Mouse (Mus musculus) neural tube, embryonic 10.5 days (tissue): ENCODE measurements at regions not wholly inside any gene's neighbourhood (a gene's known extent, or its start where the extent isn't known, plus 50 kb on each side); places are given as distances from the start of the nearest gene placed in this dataset.
"Not testable (repeated sequence)": the region's sequence is repeated elsewhere in the genome, so short reads cannot be mapped to it uniquely, and the experiment has no call there.

Experiments used
- DNase-seq: peaks from one replicate; pipeline ENCODE4 v3.0.0-alpha.2; 2017; ENCODE audit warnings: low spot score; ENCODE audit errors: extremely low spot score

DNA sequence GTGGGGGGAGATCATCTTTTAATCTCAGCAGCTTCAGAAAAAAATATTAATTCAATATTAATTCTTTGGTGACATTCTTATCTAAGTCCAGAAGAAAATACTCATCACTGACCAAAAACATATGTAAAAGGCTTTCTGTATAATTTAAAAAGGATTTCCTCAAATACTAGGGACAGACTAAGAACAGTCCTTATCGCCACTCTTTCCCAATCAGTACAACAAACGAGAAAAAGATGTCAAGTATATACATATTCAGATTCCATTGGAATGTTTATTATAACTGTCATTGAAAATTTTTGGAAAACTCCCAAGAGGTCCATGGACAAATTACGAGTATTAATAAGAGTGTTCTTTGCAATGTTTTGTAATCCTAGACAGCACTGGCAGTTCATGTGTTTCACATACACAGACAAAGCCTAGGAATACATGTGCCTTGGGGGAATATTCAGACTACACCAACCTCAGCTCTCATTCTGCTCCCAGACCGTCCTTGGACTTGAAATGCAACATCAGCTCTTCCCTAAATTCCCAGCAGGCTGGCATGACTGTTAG lies 270.4 kb upstream of the Dcbld2 start:
- no peak for DNase-seq

GRCm38 (mm10) chr16:58146479-58146878 lies 261.8 kb upstream of the Dcbld2 start:
- DNase-seq, result no peak

DNA sequence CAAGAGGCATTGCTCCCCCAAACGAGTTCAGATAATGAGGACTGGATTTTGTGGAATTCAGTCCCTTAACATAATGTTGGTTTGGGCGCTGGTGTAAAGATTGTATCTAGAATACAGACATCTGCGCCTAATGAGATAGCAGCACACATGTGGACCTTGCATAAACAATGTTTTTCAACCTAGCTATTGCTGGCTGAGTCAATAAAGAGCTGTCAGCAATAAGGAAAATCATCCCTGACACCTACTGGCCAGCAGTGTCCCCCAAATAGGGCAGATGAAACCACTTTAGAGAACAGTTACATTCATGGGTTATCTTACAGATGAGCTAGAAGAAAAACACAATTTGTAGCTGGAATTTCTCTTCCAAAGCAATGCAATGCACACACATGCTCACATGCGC lies 252.7 kb upstream of the Dcbld2 start:
- no peak for DNase-seq

DNA sequence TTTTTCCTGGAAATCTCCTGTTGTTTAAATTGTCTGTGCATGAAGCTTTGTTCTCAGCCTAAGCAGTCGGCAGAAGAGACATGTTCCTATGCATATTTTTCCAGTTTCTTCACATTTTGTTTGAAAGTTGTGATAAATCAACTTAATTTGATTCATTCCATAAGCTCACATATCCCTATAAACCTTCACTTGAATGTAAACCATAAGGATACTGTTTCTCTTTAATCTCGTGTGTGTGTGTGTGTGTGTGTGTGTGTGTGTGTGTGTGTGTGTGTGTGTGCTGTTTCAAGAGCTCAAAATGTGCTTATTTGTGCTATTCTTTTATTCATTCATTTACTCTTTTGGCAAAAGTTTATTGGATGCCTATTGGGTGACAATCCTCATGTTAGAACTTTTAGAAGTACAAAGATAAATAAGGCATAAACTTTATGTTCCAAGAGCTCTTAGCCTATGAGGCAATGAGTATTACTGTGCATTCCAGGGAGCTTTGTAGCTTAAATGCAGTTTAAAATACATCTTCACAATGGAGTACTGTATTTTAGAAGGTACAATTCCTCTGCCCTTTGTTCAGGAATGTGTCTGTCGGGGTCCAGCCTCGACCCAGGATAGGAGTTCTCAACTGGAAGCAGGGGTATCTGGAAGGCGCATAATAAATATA lies 229.4 kb upstream of the Dcbld2 start:
- no peak for DNase-seq

GRCm38 (mm10) chr16:58179981-58180380 lies 228.3 kb upstream of the Dcbld2 start:
- not testable (repeated sequence) for DNase-seq

DNA sequence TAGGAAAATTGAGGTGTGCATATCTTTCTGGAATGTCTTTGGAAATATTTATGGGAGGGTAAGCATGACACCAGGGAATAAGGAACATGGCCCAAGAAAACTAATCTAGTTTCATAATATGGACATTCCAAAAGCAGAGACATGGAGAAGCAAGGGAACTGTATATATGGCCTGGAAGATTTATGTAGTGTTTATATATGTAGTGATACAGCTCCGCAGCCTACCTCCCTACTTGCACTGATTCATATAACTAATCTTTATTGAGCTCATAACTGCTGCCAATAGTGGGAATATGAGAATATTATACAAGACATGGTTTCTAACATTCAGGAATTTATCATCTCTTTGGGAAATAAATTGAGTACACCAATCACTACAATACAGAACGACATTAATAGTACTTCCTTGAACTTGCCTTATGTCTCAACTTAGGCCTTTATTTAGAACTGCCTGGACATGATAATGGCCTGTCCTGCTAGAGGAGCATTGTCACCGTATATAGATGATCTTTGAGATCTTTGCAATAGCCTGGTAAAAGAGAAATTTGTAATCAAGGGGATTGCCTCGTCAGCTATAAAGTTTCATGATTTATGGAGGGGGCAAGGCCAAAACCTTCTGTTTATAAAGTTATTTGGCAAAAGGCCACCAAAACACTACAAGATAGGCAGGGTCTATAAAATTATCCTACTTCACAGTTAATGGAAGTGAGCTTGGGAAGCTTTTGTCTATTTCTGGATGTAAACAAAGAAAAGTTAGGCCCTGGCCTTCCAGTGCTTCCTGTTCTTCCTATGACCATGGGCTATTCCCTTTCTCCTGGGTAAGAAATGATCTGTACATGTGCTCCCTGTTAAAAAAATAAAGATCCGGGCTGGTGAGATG lies 213.4 kb upstream of the Dcbld2 start:
- no peak for DNase-seq

DNA sequence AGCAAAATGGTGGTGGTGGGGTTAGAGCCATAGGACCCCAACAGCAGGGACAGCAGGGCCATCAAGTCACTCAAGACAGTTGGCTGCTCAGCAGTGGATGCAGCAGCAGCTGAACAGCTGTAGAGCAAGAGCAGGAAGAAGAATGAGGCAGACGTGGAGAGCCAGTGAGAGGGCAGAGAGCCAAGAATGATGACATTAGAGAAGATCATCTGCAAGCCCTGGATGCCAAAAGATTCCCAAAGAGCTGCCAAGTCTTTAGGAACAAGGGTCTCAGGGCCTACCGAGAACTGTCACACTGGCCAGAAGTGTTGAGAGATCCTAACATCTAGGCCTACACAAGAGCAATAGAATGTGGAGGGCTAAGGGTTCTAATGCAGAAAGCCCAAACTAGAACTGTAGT lies 196.4 kb upstream of the Dcbld2 start:
- no peak for DNase-seq

DNA sequence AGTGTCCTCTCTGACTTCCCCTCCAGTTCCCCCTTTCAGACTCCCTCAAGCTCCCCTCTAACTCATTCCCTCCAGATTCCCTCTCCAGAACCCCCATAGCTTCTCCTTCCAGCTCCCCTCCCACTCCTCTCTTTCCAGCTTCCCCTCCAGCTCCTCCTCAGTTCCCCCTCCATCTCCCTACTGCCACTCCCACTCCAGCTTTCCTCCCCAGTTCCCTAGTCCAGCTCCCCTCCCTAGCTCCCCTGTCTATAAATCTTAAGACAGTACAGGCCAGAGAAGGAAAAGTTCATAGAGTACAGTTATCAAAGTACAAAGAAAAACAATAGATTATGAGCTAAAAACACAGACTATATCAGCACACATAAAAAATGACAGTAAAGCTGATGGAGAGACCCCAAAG lies 173.6 kb upstream of the Dcbld2 start:
- no peak for DNase-seq

DNA sequence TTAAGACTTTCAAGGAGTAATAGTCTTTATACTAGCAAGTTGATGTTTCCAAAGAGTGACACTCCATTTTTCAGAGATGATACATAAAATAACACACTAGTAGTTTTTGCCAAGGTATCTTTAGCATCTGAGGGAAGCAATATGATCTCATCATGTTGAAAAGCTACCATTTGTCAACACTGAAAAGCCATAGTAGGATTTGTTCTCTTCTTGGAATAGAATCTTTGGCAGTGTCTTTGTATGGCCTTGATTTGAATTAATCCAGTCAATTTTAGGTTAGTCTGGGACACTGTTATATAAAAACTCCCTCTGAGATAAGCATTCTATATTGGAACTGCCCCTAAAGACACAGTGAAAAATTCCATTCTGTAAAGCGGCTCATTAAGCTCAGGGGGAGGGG lies 171.4 kb upstream of the Dcbld2 start:
- no peak for DNase-seq

DNA sequence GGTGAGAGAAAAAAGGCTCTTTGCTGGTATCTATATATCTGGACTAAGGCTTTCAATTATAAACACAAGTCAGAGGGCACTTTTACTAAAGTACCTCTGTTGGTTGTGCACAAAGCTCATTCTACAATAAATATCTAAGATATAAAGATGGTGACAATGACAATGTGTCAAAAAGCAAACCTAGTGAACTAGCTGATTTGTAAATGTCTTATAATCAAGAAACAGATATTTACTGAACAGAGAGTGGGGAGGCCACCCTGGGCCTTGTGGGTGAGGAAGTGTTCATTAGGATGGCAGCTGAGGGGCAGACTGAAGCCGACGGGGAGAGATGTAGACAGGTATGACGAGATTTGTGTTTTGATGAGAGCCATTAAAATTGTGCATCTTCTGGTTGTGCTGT lies 132.0 kb upstream of the Dcbld2 start:
- DNase-seq, result no peak

DNA sequence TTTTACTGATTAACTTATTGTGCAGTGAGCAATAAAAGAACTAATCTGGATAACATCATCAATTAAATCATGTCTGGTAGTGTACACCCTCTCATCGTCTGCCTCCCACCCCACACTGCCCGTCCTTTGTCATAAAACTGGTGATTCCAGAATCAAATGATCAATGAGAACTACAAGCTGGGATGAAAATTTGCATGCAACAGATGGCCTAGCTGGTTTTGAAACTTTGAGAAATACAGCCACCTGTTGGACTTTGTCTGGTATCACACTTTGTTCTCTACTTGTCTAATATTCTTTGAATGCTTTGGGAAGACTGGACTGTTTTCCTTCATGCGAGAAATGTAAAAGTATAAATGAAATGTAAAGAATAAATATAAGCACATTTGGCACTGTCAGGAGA lies 126.8 kb upstream of the Dcbld2 start:
- no peak for DNase-seq

DNA sequence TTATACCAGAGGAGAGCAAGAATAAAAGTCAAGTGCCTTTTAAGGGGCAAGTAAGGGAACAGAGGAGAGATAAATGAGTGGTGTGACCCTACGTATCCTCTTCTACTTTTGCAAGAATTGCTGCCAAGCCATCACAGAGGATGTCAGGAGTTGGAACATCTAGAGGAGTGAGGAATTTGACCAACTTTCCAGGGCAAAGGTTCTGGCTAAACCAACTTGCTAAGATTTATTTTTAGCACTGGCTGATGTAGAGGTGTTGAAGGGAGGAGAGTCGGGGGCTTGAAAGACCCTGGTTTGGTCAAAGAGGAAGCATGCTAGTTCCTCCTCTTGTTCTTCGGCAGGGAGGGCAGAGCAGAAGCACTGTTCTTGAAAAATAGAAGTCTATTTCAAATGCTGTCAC lies 113.8 kb upstream of the Dcbld2 start:
- no peak for DNase-seq

GRCm38 (mm10) chr16:58295128-58295527 lies 113.1 kb upstream of the Dcbld2 start:
- no peak for DNase-seq

DNA sequence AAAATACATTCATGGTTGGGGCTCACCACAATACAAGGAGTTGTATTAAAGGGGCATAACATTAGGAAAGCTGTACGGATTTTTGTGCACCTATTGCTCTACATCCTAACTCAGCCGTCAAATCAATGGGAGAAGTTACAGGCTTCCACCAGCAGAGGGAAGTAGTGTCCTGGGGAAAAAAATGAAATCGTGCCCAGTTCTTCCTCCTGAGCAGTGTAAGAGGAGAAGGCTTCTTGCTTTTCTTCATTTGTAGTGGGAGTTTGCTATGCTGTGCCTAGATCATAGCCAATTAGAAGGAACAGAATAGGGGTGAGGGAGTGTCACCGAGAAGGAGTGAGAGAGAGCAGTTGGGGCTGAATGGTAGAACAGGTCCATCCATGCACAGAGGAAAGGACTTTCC lies 108.7 kb upstream of the Dcbld2 start:
- DNase-seq, result peak; percentile 48

- DNase-seq, result no peak
These were observed 108.1 kb upstream of the Dcbld2 start for GRCm38 (mm10) chr16:58300098-58300497.

GRCm38 (mm10) chr16:58303555-58303954 lies 104.7 kb upstream of the Dcbld2 start:
- no peak for DNase-seq

DNA sequence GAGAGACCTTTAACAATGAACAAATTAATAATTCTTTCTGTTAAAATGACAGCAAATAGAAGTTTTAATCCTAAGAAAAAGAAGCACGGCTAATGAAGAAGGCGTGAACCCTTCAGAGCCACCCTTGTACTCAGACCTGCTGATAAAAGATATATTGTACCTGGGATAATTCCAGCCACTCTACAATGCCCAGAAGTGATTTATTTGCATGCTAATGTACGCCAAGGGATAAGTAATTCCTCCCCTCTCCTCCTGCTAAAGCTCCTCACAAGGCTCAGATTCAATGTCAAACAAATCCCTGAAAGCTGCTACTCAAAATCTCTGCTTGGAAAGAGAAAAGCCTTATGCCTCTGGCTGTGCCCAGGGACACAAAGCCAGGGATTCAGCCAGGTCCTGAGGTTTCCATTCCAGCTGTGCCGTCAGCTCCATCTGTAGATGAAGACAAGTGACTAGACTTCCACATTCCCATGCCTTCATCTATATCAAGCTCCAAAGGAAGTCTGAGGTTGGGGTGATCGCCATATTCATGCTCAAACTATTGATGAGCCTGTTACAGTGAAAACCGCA lies 91.3 kb upstream of the Dcbld2 start:
- no peak for DNase-seq

DNA sequence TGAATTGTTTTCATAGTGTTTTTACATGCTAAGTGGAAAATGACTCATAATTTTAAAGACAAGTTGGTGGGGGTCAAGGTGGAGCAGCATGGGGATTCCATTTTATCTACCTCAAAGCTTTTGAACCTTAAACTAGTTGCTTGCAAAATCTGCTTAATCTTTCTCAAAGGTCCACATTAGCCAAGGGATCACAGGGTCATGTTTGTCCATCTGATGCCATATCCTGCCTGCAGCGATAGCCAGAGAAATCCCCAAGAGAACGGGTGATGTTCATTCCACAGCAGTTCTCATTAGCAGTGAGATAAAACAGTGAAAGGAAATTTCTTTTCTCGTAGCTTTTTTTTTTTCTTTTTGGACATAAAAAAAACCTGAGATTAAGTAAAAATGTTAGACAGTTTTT lies 77.2 kb upstream of the Dcbld2 start:
- DNase-seq, result no peak

GRCm38 (mm10) chr16:58343921-58344320 lies 64.3 kb upstream of the Dcbld2 start:
- no peak for DNase-seq

- DNase-seq, result peak; percentile 34
These were observed 58.9 kb upstream of the Dcbld2 start for GRCm38 (mm10) chr16:58349354-58349753.

DNA sequence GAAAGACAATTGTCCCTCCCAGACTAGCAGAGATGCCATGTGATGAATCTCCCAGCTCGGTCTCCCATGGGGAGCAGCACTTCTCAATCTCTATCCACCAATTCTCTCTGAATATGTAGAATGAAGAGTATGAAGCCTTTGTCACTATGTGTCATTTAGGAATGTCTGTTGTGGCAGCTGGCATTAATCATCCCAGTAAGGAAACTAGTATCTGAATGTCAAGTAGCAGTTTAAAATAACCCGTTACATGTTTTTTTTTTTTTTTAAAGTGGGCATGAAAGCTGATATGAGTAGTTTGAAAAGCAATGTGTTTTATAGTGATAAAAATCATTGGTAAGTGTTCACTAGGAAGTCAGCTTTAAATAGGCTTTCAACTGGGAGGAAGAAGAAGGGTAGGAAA lies 58.4 kb upstream of the Dcbld2 start:
- no peak for DNase-seq

DNA sequence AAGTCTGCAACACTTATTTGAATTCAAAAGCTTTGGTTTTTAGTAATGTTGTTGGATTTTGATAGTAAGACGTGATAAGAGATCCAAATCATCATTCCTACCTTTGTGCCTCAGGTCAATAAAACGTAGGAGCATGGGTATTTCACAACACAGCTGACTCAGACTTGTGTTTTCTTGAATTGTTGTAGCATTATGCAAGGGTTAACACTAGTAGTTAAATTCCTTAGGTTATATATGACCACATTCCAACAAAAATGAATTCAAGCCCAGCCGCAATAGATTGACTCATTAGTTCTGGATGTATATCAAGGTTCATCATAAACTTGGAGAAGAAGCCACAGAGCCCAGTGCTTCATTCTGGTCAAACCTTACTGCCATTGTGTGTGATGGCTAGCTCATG lies 56.1 kb upstream of the Dcbld2 start:
- DNase-seq, result no peak
